Mouse (Mus musculus) liver, adult 2 months (tissue): ENCODE results near the gene Arid5b. TPM values are rescaled to one million over a fixed set of nuclear protein-coding genes. Genes with fewer than 3 reads are reported as not detected.

Experiments used
- DNase-seq: peaks from one replicate; pipeline ENCODE4 v3.0.0-alpha.2; 2011; ENCODE audit warnings: low read depth, low spot score; ENCODE audit errors: extremely low read depth
- H3K27ac ChIP-seq: fragments of 200-500 bp; replicated peaks from 2 replicates; pipeline ENCODE4 v1.5.1; 2012; ENCODE audit warnings: low read depth, mild to moderate bottlenecking, control low read depth, inconsistent platforms, low read length; ENCODE audit not compliant: insufficient read depth
- H3K27me3 ChIP-seq: fragments of 200-500 bp; 2 replicates; pipeline ENCODE4 v1.6.1; 2012; ENCODE audit warnings: mild to moderate bottlenecking, moderate library complexity, low read length, inconsistent platforms; ENCODE audit not compliant: control insufficient read depth, insufficient read depth
- H3K36me3 ChIP-seq: fragments of 200-500 bp; 2 replicates; pipeline ENCODE4 v1.6.1; 2012; ENCODE audit warnings: low read length, inconsistent platforms; ENCODE audit not compliant: control insufficient read depth, insufficient read depth
- H3K4me1 ChIP-seq: fragments of 200-500 bp; 2 replicates; pipeline ENCODE4 v1.6.1; 2011; ENCODE audit warnings: low read length; ENCODE audit not compliant: control insufficient read depth, insufficient read depth
- H3K4me3 ChIP-seq: fragments of 200-500 bp; 2 replicates; pipeline ENCODE4 v1.5.1; 2011; ENCODE audit warnings: low read depth, mild to moderate bottlenecking, control low read depth, low read length, moderate library complexity; ENCODE audit not compliant: insufficient read depth
- H3K79me2 ChIP-seq: fragments of 200-500 bp; 2 replicates; pipeline ENCODE4 v1.6.1; 2012; ENCODE audit warnings: inconsistent platforms, mild to moderate bottlenecking, low read length, moderate library complexity; ENCODE audit not compliant: control insufficient read depth, insufficient read depth
- H3K9ac ChIP-seq: fragments of 200-500 bp; 2 replicates; pipeline ENCODE4 v1.6.1; 2012; ENCODE audit warnings: low read depth, mild to moderate bottlenecking, control low read depth, inconsistent platforms, low read length
- CTCF ChIP-seq: fragments of 200-500 bp; IDR thresholded peaks from 2 replicates; pipeline ENCODE4 v1.5.1; 2011; ENCODE audit warnings: low read depth, low read length, control low read depth
- POLR2A ChIP-seq: fragments of 200-500 bp; IDR thresholded peaks from 2 replicates; pipeline ENCODE4 v1.6.1; 2011; ENCODE audit warnings: low read length, control low read depth; ENCODE audit not compliant: insufficient read depth; ENCODE audit errors: extremely low read depth
- WGBS: fragments of 180-500 bp; shearing (Covaris S2); methylation state at CpG from one replicate; pipeline ENCODE4 v1.1.7; 2018; 5-methylcytosine and 5-hydroxymethylcytosine counted together
- polyA plus RNA-seq: library from polyadenylated mRNA; depleted of rRNA; stranded (reverse); fragments of >200 nt; gene quantifications from 2 replicates; pipeline ENCODE4 v1.2.3, GENCODE M21; 2012
- total RNA-seq: library from RNA; depleted of rRNA; stranded (reverse); fragments of >200 nt; gene quantifications from 2 replicates; pipeline ENCODE4 v1.2.3, GENCODE M21; 2014

Gene Arid5b
- total and polyA plus RNA-seq, 2 experiments: 11.6 to 13.6 TPM

GRCm38 (mm10) chr10:68238182-68238581 lies 40.4 kb downstream of the Arid5b start:
- 77% methylated on average over 3 of the region's 3 CpGs for WGBS
- TF ChIP-seq CTCF (no peak), POLR2A (no peak)
- peaks cover 25% of the 10 kb centered on the region; the same call in 1 of the 2 replicates for H3K36me3 ChIP-seq
- H3K27ac ChIP-seq: no peak overlapping the region
- no peak overlapping the region for H3K4me3 ChIP-seq
- no peak overlapping the region for H3K9ac ChIP-seq
- no peak for DNase-seq
- no peaks in the 10 kb centered on the region for H3K27me3 ChIP-seq
- H3K4me1 ChIP-seq: peaks cover 8% of the 10 kb centered on the region
- no peaks in the 10 kb centered on the region; the same call in 1 of the 2 replicates for H3K79me2 ChIP-seq

- H3K4me1 ChIP-seq: peaks cover 8% of the 10 kb centered on the region
- peaks cover 19% of the 10 kb centered on the region; the same call in 1 of the 2 replicates for H3K36me3 ChIP-seq
- H3K27me3 ChIP-seq: no peaks in the 10 kb centered on the region
- no peak overlapping the region for H3K9ac ChIP-seq
- H3K79me2 ChIP-seq: no peaks in the 10 kb centered on the region; the same call in 1 of the 2 replicates
- no peak for TF ChIP-seq POLR2A
- TF ChIP-seq CTCF: no peak
- DNase-seq: no peak
- WGBS: 94% methylated on average over 14 of the region's 14 CpGs
- H3K27ac ChIP-seq: no peak overlapping the region
- H3K4me3 ChIP-seq: no peak overlapping the region
Observed at GRCm38 (mm10) chr10:68236956-68237455, 41.5 kb downstream of the Arid5b start.

- H3K27ac ChIP-seq: peak overlapping the region; percentile 80
- 34% methylated on average over 18 of the region's 18 CpGs for WGBS
Observed at GRCm38 (mm10) chr10:68231385-68232182, 47.0 kb downstream of the Arid5b start.

GRCm38 (mm10) chr10:68230653-68231384 lies 47.7 kb downstream of the Arid5b start:
- peak; percentile 38 for DNase-seq
- no peaks in the 10 kb centered on the region for H3K27me3 ChIP-seq
- H3K4me3 ChIP-seq: no peak overlapping the region
- peaks cover 4% of the 10 kb centered on the region for H3K79me2 ChIP-seq
- H3K4me1 ChIP-seq: peaks cover 11% of the 10 kb centered on the region
- 28% methylated on average over 13 of the region's 13 CpGs for WGBS
- peak overlapping the region; percentile 40; the same call in 1 of the 2 replicates for H3K9ac ChIP-seq
- TF ChIP-seq POLR2A (no peak), CTCF (no peak)
- H3K36me3 ChIP-seq: peaks cover 20% of the 10 kb centered on the region; the same call in 1 of the 2 replicates
- peak overlapping the region; percentile 68 for H3K27ac ChIP-seq

More at GRCm38 (mm10) chr10:68231385-68232182, 47.0 kb downstream of the Arid5b start:
- Histone ChIP-seq H3K4me3 (no peak overlapping the region), H3K36me3 (peaks cover 18% of the 10 kb centered on the region; the same call in 1 of the 2 replicates), H3K4me1 (peaks cover 11% of the 10 kb centered on the region), H3K27me3 (no peaks in the 10 kb centered on the region), H3K79me2 (peaks cover 4% of the 10 kb centered on the region), H3K9ac (peak overlapping the region; percentile 54; the same call in 1 of the 2 replicates)
- TF ChIP-seq CTCF (no peak), POLR2A (no peak)
- peak; percentile 43 for DNase-seq

DNA sequence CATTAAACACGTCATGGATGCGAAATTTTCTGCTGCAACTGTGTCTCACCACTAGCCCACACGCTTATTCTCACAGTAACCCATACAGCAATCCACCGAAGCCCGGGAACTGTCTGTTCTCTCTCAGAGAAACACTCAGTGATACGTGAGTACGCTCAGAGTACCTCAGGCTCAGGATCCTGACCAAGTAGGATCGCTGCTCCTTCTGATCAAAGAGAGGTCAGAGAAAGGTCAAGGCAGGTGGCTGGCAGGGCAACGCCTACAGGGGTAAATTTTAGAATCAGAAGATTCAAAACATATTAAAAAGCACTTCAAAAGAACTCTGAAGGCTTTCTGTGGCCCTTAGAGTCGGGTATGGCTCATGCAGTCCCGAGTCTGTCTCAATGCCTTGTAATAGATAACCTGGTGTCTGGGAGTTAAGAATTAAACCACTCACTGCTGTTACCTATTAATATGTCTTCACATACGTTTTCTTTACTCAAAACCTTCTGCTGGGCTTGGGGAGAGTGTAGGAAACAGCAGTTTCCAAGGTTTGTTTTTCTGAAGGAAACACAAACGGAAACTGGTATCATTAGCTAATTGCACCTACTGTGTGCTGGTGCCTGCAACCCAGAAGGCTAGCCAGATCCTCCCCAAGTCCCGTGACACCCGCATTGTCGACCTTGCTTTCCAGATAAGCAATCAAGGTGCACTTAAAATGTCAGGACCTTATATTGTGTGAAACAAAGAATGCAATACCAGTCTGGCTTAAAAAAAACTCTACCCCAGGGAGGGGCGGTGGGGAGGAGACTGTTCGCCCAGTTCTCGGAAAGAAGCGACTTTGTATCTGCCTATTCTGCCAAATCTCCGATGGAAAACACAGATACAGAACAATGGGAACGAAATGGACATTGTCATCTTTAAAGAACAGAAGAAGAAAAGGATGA lies 48.6 kb downstream of the Arid5b start:
- Histone ChIP-seq H3K4me1 (peaks cover 11% of the 10 kb centered on the region), H3K79me2 (peaks cover 4% of the 10 kb centered on the region), H3K36me3 (peaks cover 17% of the 10 kb centered on the region; the same call in 1 of the 2 replicates), H3K4me3 (no peak overlapping the region), H3K9ac (no peak overlapping the region; the same call in 1 of the 2 replicates), H3K27me3 (no peaks in the 10 kb centered on the region), H3K27ac (peak overlapping the region; percentile 71)
- WGBS: 39% methylated on average over 22 of the region's 22 CpGs
- TF ChIP-seq CTCF: no peak
- TF ChIP-seq POLR2A: no peak
- DNase-seq: peak; percentile 57
